Comparison of ENCODE assay signal across 29 mouse cellular contexts in the genomic region with DNA sequence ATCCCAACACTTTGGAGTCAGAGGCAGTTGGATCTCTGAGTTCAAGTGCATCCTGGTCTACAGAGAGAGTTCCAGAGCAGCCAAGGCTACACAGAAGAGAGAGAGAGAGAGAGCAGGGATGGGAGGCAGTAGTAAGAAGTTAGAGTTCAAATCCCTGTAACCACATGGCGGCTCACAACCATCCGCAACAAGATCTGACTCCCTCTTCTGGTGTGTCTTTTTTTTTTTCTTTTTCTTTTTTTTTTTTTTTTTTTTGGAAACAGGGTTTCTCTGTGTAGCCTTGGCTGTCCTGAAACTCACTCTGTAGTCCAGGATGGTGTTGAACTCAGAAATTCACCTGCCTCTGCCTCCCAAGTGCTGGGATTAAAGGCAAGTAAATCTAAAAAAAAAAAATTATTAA. TPM values are rescaled to one million over a fixed set of nuclear protein-coding genes. Genes with fewer than 3 reads are reported as not detected.
DNase-seq lines count a peak whose midpoint lies in the region; TF ChIP-seq lines count a peak whose summit lies in the region.
"Had no signal": no experiment of that assay in that cellular context is flagged by ENCODE, and none has a peak within 500 bp of the region (broad histone marks: within the 10 kb centered on the region; RNA-seq: fewer than 3 reads in every experiment).

No protein-coding gene starts in this region.

- H3K36me3 ChIP-seq in CH12.LX (replicated peaks in 1 of 2; ENCODE audit: control insufficient read depth in 1 of 2, insufficient read depth in 1 of 2, low read length in 1 of 2) (peaks cover 10 to 16% of the 10 kb centered on the region in 2 experiments), ES-Bruce4 (ENCODE audit: control insufficient read depth, insufficient read depth, low read length, poor library complexity, severe bottlenecking) (no peaks in the 10 kb centered on the region), ES-E14 (ENCODE audit: control insufficient read depth, insufficient read depth, low read length, poor library complexity, severe bottlenecking) (no peaks in the 10 kb centered on the region), MEL (ENCODE audit: control insufficient read depth in 1 of 2, insufficient read depth in 2 of 2, low read length in 2 of 2) (peaks cover 0 to 2% of the 10 kb centered on the region in 2 experiments; a peak in 1 of 4 replicates)
- H3K36me3 ChIP-seq in heart, adult 2 months (ENCODE audit: control insufficient read depth, insufficient read depth, low read length) = no peaks in the 10 kb centered on the region
- H3K36me3 ChIP-seq: G1E had no signal

- WGBS in heart, adult 2 months = 57% methylated on average over 2 of the region's 2 CpGs

- H3K27ac ChIP-seq in CH12.LX (ENCODE audit: insufficient read depth, low read depth) (no peak overlapping the region), ES-Bruce4 (ENCODE audit: insufficient read depth, low read length) (peak overlapping the region; percentile 32), ES-E14 (ENCODE audit: insufficient read depth, low read depth, low read length, poor library complexity, severe bottlenecking) (peak overlapping the region; percentile 26; the same call in 1 of the 2 replicates), MEL (ENCODE audit: control insufficient read depth, low read depth, low read length) (no peak overlapping the region)
- H3K27ac ChIP-seq in heart, adult 2 months = no peak overlapping the region

- TF ChIP-seq CTCF in CH12.LX (conservative IDR thresholded peaks at IDR 0.05 in 1 of 2, IDR thresholded peaks at IDR 0.05 in 1 of 2; ENCODE audit: low read depth in 2 of 2, low read length in 2 of 2) = no peak
- TF ChIP-seq CTCF in ES-Bruce4 (IDR thresholded peaks at IDR 0.05; ENCODE audit: low read depth, low read length) = no peak
- 0 out of 6 replicates have a peak, but pooled peaks of 1 of the 3 experiments have one; percentile 0 for TF ChIP-seq CTCF in MEL (IDR thresholded peaks at IDR 0.05 in 2 of 3, conservative IDR thresholded peaks at IDR 0.05 in 1 of 3; ENCODE audit: control insufficient read depth in 1 of 3, insufficient read depth in 1 of 3, low read depth in 2 of 3, low read length in 3 of 3, poor library complexity in 1 of 3, severe bottlenecking in 1 of 3)
- TF ChIP-seq CTCF in heart, adult 2 months (IDR thresholded peaks at IDR 0.05) = no peak

- no peaks in the 10 kb centered on the region for H3K9me3 ChIP-seq in CH12.LX (replicated peaks; ENCODE audit: low read length)
- peaks cover 10% of the 10 kb centered on the region for H3K9me3 ChIP-seq in ES-Bruce4 (replicated peaks; ENCODE audit: control insufficient read depth, insufficient read depth, low read length, poor library complexity, severe bottlenecking)
- peaks cover 13% of the 10 kb centered on the region for H3K9me3 ChIP-seq in ES-E14 (ENCODE audit: control insufficient read depth, insufficient read depth, low read depth, low read length)
- no peaks in the 10 kb centered on the region for H3K9me3 ChIP-seq in MEL (replicated peaks; ENCODE audit: insufficient read depth, low read length)
- H3K9me3 ChIP-seq: G1E had no signal

- dilution Hi-C loops in CH12.LX (cut with MboI; ENCODE audit: extremely low pct_ligation_motif_present, extremely low pct_unique_long_range_greater_than_20kb, low sequenced_read_pairs) = no loop called here

- TF ChIP-seq POLR2A in CH12.LX (IDR thresholded peaks at IDR 0.05; ENCODE audit: low read depth, low read length) (no peak), ES-Bruce4 (IDR thresholded peaks at IDR 0.05; ENCODE audit: insufficient read depth, low read length) (no peak), MEL (IDR thresholded peaks at IDR 0.05; ENCODE audit: control insufficient read depth in 1 of 2, insufficient read depth in 1 of 2, low read depth in 1 of 2, low read length in 2 of 2, poor library complexity in 1 of 2) (no peak)
- no peak for TF ChIP-seq POLR2A in heart, adult 2 months (IDR thresholded peaks at IDR 0.05; ENCODE audit: insufficient read depth, low read depth, low read length)

- no peak for TF ChIP-seq RAD21 in CH12.LX (IDR thresholded peaks at IDR 0.05; ENCODE audit: low read depth, low read length)
- no peak for TF ChIP-seq RAD21 in MEL (IDR thresholded peaks at IDR 0.05; ENCODE audit: low read depth, low read length)

- H3K27me3 ChIP-seq in CH12.LX (replicated peaks) (no peaks in the 10 kb centered on the region), ES-Bruce4 (ENCODE audit: control insufficient read depth, insufficient read depth, low read length, poor library complexity, severe bottlenecking) (no peaks in the 10 kb centered on the region), MEL (ENCODE audit: control insufficient read depth in 1 of 2, insufficient read depth in 2 of 2, low read length in 2 of 2) (no peaks in the 10 kb centered on the region)
- no peaks in the 10 kb centered on the region for H3K27me3 ChIP-seq in heart, adult 2 months (ENCODE audit: control insufficient read depth, insufficient read depth, low read length)
- H3K27me3 ChIP-seq: Patski had no signal

- H3K9ac ChIP-seq in CH12.LX (ENCODE audit: insufficient read depth, low read depth) (no peak overlapping the region), ES-Bruce4 (ENCODE audit: low read depth, poor library complexity, severe bottlenecking) (no peak overlapping the region), ES-E14 (ENCODE audit: insufficient read depth, low read depth, low read length, poor library complexity, severe bottlenecking) (no peak overlapping the region), MEL (ENCODE audit: control insufficient read depth, low read depth, low read length, poor library complexity, severe bottlenecking) (no peak overlapping the region)
- no peak overlapping the region for H3K9ac ChIP-seq in heart, adult 2 months (ENCODE audit: low read depth, low read length)

- H3K4me3 ChIP-seq in CH12.LX (replicated peaks in 1 of 3; ENCODE audit: low read depth in 2 of 3, low read length in 2 of 3, poor library complexity in 1 of 3) (no peak overlapping the region), ES-Bruce4 (ENCODE audit: low read depth, low read length) (no peak overlapping the region), ES-E14 (ENCODE audit: insufficient read depth in 1 of 2, low read depth in 1 of 2, low read length in 2 of 2, poor library complexity in 1 of 2, severe bottlenecking in 1 of 2) (no peak overlapping the region), MEL (ENCODE audit: control insufficient read depth in 1 of 2, insufficient read depth in 1 of 2, low read depth in 2 of 2, low read length in 2 of 2) (no peak overlapping the region)
- no peak overlapping the region for H3K4me3 ChIP-seq in heart, adult 2 months

- intact Hi-C loops in heart, adult 2 months (cut with DNase I) = no loop called here

- DNase-seq in CH12.LX (ENCODE audit: extremely low read depth) (no peak), ES-E14 (ENCODE audit: low read depth, low spot score) (no peak), MEL (ENCODE audit: low read depth, low spot score) (no peak)
- DNase-seq in gastrocnemius, postnatal 10 days = no peak
- DNase-seq in left cerebral cortex, adult 8-10 months (ENCODE audit: low spot score in 2 of 2) = no peak
- no peak for DNase-seq in heart, adult 18-20 months
- DNase-seq in heart, adult 2 months = no peak
- DNase-seq: adrenal gland, adult 2 months; adrenal gland, adult 8-10 months; adrenal gland, postnatal 10 days; adrenal gland, postnatal 14 days; adrenal gland, postnatal 25 days; adrenal gland, postnatal 36 days; B cell, adult 2 months; cerebellum, adult 11 months; cerebellum, adult 11-12 months; cerebellum, adult 18-20 months; cerebellum, adult 2 months; cerebellum, adult 8-10 months; cerebellum, adult 9-10 months had no signal

- TF ChIP-seq EP300 in CH12.LX (IDR thresholded peaks at IDR 0.05; ENCODE audit: low read length) (no peak), ES-Bruce4 (IDR thresholded peaks at IDR 0.05; ENCODE audit: insufficient read depth, low read depth, low read length) (no peak), MEL (IDR thresholded peaks at IDR 0.05; ENCODE audit: low read depth in 1 of 2, low read length in 2 of 2) (no peak)
- no peak for TF ChIP-seq EP300 in heart, adult 2 months (IDR thresholded peaks at IDR 0.05; ENCODE audit: insufficient read depth, low read depth, low read length)

- in situ Hi-C loops in CH12.LX (cut with MboI; ENCODE audit: low pct_ligation_motif_present, low pct_unique_long_range_greater_than_20kb, low sequenced_read_pairs) (no loop called here), ES-E14 (cut with MboI; ENCODE audit: low sequenced_read_pairs in 2 of 2, unreplicated experiment in 2 of 2) (no loop called here)

- H3K79me2 ChIP-seq in CH12.LX (replicated peaks; ENCODE audit: control insufficient read depth, extremely low read depth, insufficient read depth, poor library complexity, severe bottlenecking) = no peaks in the 10 kb centered on the region
- peaks cover 5% of the 10 kb centered on the region; the same call in 1 of the 2 replicates for H3K79me2 ChIP-seq in MEL (ENCODE audit: control insufficient read depth, insufficient read depth, low read length, poor library complexity)
- 0 out of 2 replicates have a peak, but pooled peaks cover 2% of the 10 kb centered on the region for H3K79me2 ChIP-seq in heart, adult 2 months (replicated peaks; ENCODE audit: control insufficient read depth, insufficient read depth, low read length)

- no peak overlapping the region for H3K4me2 ChIP-seq in CH12.LX (ENCODE audit: insufficient read depth, low read depth, poor library complexity, severe bottlenecking)

- H3K4me1 ChIP-seq in CH12.LX (ENCODE audit: control insufficient read depth in 1 of 2, insufficient read depth in 2 of 2) (peaks cover 3 to 8% of the 10 kb centered on the region in 2 experiments), ES-Bruce4 (ENCODE audit: control insufficient read depth, insufficient read depth, low read length) (peaks cover 3% of the 10 kb centered on the region), ES-E14 (ENCODE audit: control insufficient read depth in 2 of 2, insufficient read depth in 2 of 2, low read length in 2 of 2, poor library complexity in 1 of 2) (peaks cover 7 to 9% of the 10 kb centered on the region in 2 experiments), MEL (ENCODE audit: control insufficient read depth in 1 of 2, insufficient read depth in 2 of 2, low read length in 2 of 2) (peaks cover 2 to 3% of the 10 kb centered on the region in 2 experiments; a peak in 1 of 4 replicates)
- H3K4me1 ChIP-seq in heart, adult 2 months (ENCODE audit: control insufficient read depth, insufficient read depth, low read length) = peaks cover 3% of the 10 kb centered on the region; the same call in 1 of the 2 replicates

RNA-seq across cellular contexts. Expression of gene Mib2, which starts 3.1 kb away (rescaled TPM):
- 24.8 and 66.5 TPM in 2 replicates for total RNA-seq in CH12.LX (2012; rRNA removed)
- 17.6 and 19.0 TPM in 2 replicates for total RNA-seq in CH12.LX (2014; rRNA removed)
- polyA plus RNA-seq in CH12.LX (2012; ENCODE audit: insufficient read length, low read depth) = 23.6 and 25.5 TPM in 2 replicates
- 13.4 and 18.4 TPM in 2 replicates for polyA plus RNA-seq in ES-Bruce4 (2011; ENCODE audit: insufficient read depth, insufficient read length, low read depth, missing spikeins)
- total RNA-seq in ES-E14 (2012; rRNA removed) = 55.3 and 100 TPM in 2 replicates
- total RNA-seq in MEL (2012; rRNA removed) = 21.4 and 27.7 TPM in 2 replicates
- polyA plus RNA-seq in MEL (2012; ENCODE audit: insufficient read depth in 1 of 2, insufficient read length in 2 of 2, low read depth in 1 of 2, low replicate concordance in 2 of 2, missing spikeins in 1 of 2) = 10 to 100 TPM in 1 of 2 experiments, not detected in 1; 38.3 TPM
- total RNA-seq in gastrocnemius, postnatal 10 days (2021) = 10 to 100 TPM; 13.2 to 16.8 TPM
- total RNA-seq in left cerebral cortex, adult 8-10 months (2022) = 100 to 1,000 TPM; 108 to 124 (median 117) TPM
- 10 to 100 TPM; 24.1 to 24.7 TPM for total RNA-seq in heart, adult 18-20 months (2021)
- total RNA-seq in heart, adult 2 months (2021) = 10 to 100 TPM; 24.9 to 25.7 TPM
- polyA plus RNA-seq in heart, adult 2 months (2012; rRNA removed) = 35.8 and 38.2 TPM in 2 replicates

RNA-seq across cellular contexts. Expression of gene Mmp23, which starts 18.9 kb away (rescaled TPM):
- total RNA-seq in CH12.LX (2012; rRNA removed) (3.3 and 7.9 TPM in 2 replicates), CH12.LX (2014; rRNA removed) (0.74 and 1.1 TPM in 2 replicates), ES-E14 (2012; rRNA removed) (12.1 and 19.0 TPM in 2 replicates), MEL (2012; rRNA removed) (1.6 and 1.8 TPM in 2 replicates)
- polyA plus RNA-seq in CH12.LX (2012; ENCODE audit: insufficient read length, low read depth) (0.95 and 2.0 TPM in 2 replicates), ES-Bruce4 (2011; ENCODE audit: insufficient read depth, insufficient read length, low read depth, missing spikeins) (11.7 and 13.6 TPM in 2 replicates), MEL (2012; ENCODE audit: insufficient read depth in 1 of 2, insufficient read length in 2 of 2, low read depth in 1 of 2, low replicate concordance in 2 of 2, missing spikeins in 1 of 2) (1 to 10 TPM in 1 of 2 experiments, not detected in 1; 2.4 TPM)
- total RNA-seq in gastrocnemius, postnatal 10 days (2021) = 10 to 100 TPM; 18.3 to 22.2 TPM
- 1 to 10 TPM in 3 of 4 experiments, under 1 TPM in 1; 0.99 to 2.8 (median 2.1) TPM for total RNA-seq in left cerebral cortex, adult 8-10 months (2022)
- total RNA-seq in heart, adult 18-20 months (2021) = 1 to 10 TPM; 7.0 to 7.2 TPM
- total RNA-seq in heart, adult 2 months (2021) = 1 to 10 TPM; 7.3 to 7.5 TPM
- polyA plus RNA-seq in heart, adult 2 months (2012; rRNA removed) = 20.7 and 27.0 TPM in 2 replicates
- polyA plus RNA-seq: activated CD4-positive, CD25-positive, alpha-beta regulatory T cell, adult 4 months; CD4-positive, CD25-positive, alpha-beta regulatory T cell, adult 4 months had no signal

RNA-seq across cellular contexts. Expression of gene Fndc10, which starts 22.1 kb away (rescaled TPM):
- total RNA-seq in CH12.LX (2012; rRNA removed) = 2.4 and 3.2 TPM in 2 replicates
- total RNA-seq in CH12.LX (2014; rRNA removed) = 0.96 and 1.7 TPM in 2 replicates
- polyA plus RNA-seq in CH12.LX (2012; ENCODE audit: insufficient read length, low read depth) = 1.3 and 1.4 TPM in 2 replicates
- 11.9 and 15.0 TPM in 2 replicates for polyA plus RNA-seq in ES-Bruce4 (2011; ENCODE audit: insufficient read depth, insufficient read length, low read depth, missing spikeins)
- 10.0 and 22.1 TPM in 2 replicates for total RNA-seq in ES-E14 (2012; rRNA removed)
- total RNA-seq in MEL (2012; rRNA removed) = 1.1 and 2.6 TPM in 2 replicates
- 1 to 10 TPM in 1 of 2 experiments, not detected in 1; 5.9 TPM for polyA plus RNA-seq in MEL (2012; ENCODE audit: insufficient read depth in 1 of 2, insufficient read length in 2 of 2, low read depth in 1 of 2, low replicate concordance in 2 of 2, missing spikeins in 1 of 2)
- total RNA-seq in gastrocnemius, postnatal 10 days (2021) = 1 to 10 TPM; 5.8 to 7.9 TPM
- total RNA-seq in left cerebral cortex, adult 8-10 months (2022) = 10 to 100 TPM; 31.6 to 37.7 (median 34.7) TPM
- total RNA-seq in heart, adult 18-20 months (2021) = 1 to 10 TPM; 1.1 to 1.8 TPM
- 1 to 10 TPM; 1.2 to 1.5 TPM for total RNA-seq in heart, adult 2 months (2021)
- polyA plus RNA-seq in heart, adult 2 months (2012; rRNA removed) = 3.5 and 3.9 TPM in 2 replicates
- polyA plus RNA-seq: G1E had no signal

RNA-seq across cellular contexts. Expression of gene Gm10563, which starts 26.9 kb away (rescaled TPM):
- total RNA-seq in CH12.LX (2012; rRNA removed) = not detected in 2 replicates
- not detected in 2 replicates for total RNA-seq in CH12.LX (2014; rRNA removed)
- not detected in 2 replicates for polyA plus RNA-seq in CH12.LX (2012; ENCODE audit: insufficient read length, low read depth)
- not detected in 2 replicates for polyA plus RNA-seq in ES-Bruce4 (2011; ENCODE audit: insufficient read depth, insufficient read length, low read depth, missing spikeins)
- not detected in 2 replicates for total RNA-seq in ES-E14 (2012; rRNA removed)
- total RNA-seq in MEL (2012; rRNA removed) = not detected in 2 replicates
- polyA plus RNA-seq in MEL (2012; ENCODE audit: insufficient read depth in 1 of 2, insufficient read length in 2 of 2, low read depth in 1 of 2, low replicate concordance in 2 of 2, missing spikeins in 1 of 2) = not detected
- total RNA-seq in gastrocnemius, postnatal 10 days (2021) = not detected
- total RNA-seq in left cerebral cortex, adult 8-10 months (2022) = not detected
- total RNA-seq in heart, adult 18-20 months (2021) = not detected
- total RNA-seq in heart, adult 2 months (2021) = not detected
- not detected in 2 replicates for polyA plus RNA-seq in heart, adult 2 months (2012; rRNA removed)
- total RNA-seq: adrenal gland, adult 18-20 months; adrenal gland, adult 2 months; adrenal gland, adult 8-10 months; adrenal gland, postnatal 10 days; adrenal gland, postnatal 14 days; adrenal gland, postnatal 25 days; adrenal gland, postnatal 36 days; adrenal gland, postnatal 4 days; G1E had no signal
- polyA plus RNA-seq: activated CD4-positive, CD25-positive, alpha-beta regulatory T cell, adult 4 months; adrenal gland, adult 2 months; brain, embryonic 14.5 days; C2C12; CD4-positive, CD25-positive, alpha-beta regulatory T cell, adult 4 months; cerebellum, adult 2 months; G1E; Patski had no signal

RNA-seq across cellular contexts. Expression of gene Ssu72, which starts 32.5 kb away (rescaled TPM):
- total RNA-seq in CH12.LX (2012; rRNA removed) (169 and 172 TPM in 2 replicates), CH12.LX (2014; rRNA removed) (245 TPM in 2 replicates), ES-E14 (2012; rRNA removed) (125 and 129 TPM in 2 replicates), MEL (2012; rRNA removed) (160 and 170 TPM in 2 replicates)
- polyA plus RNA-seq in CH12.LX (2012; ENCODE audit: insufficient read length, low read depth) (140 and 160 TPM in 2 replicates), ES-Bruce4 (2011; ENCODE audit: insufficient read depth, insufficient read length, low read depth, missing spikeins) (144 and 151 TPM in 2 replicates), MEL (2012; ENCODE audit: insufficient read depth in 1 of 2, insufficient read length in 2 of 2, low read depth in 1 of 2, low replicate concordance in 2 of 2, missing spikeins in 1 of 2) (100 to 1,000 TPM; 140 to 267 TPM)
- 10 to 100 TPM; 50.8 to 51.4 TPM for total RNA-seq in gastrocnemius, postnatal 10 days (2021)
- 100 to 1,000 TPM in 2 of 4 experiments, 10 to 100 TPM in 2; 91.0 to 111 (median 98.8) TPM for total RNA-seq in left cerebral cortex, adult 8-10 months (2022)
- total RNA-seq in heart, adult 18-20 months (2021) = 10 to 100 TPM; 42.9 to 50.7 TPM
- total RNA-seq in heart, adult 2 months (2021) = 10 to 100 TPM; 43.6 to 51.6 TPM
- 51.7 and 60.9 TPM in 2 replicates for polyA plus RNA-seq in heart, adult 2 months (2012; rRNA removed)

Comparison
In these comparisons a context has a peak if more than half of its experiments do, and no peak if none do; other contexts are left out.
1. H3K27ac ChIP-seq: peak in ES-Bruce4 (single experiment) and ES-E14 (single experiment); none in CH12.LX (single experiment), MEL (single experiment) and heart, adult 2 months (single experiment).
2. Of the 35 proteins assayed by ChIP-seq in both MEL and CH12.LX: peak only in MEL: none; only in CH12.LX: none; in both: ZNF384; in neither: 33; mixed calls (peak in some experiments, not most) for 1.